Mouse (Mus musculus) heart, postnatal 25 days (tissue): ENCODE results near the gene Slc22a23. TPM values are rescaled to one million over a fixed set of nuclear protein-coding genes. Genes with fewer than 3 reads are reported as not detected.

Experiments
- DNase-seq: peaks from one replicate; pipeline ENCODE4 v3.0.0; 2022; ENCODE audit warnings: low spot score
- intact Hi-C: fragments of 180-260 bp; cut with DNase I; formaldehyde crosslinking; loops from one replicate; pipeline ENCODE4 v1.15.1; 2025
- total RNA-seq, 2 experiments: library from RNA; stranded (reverse); gene quantifications; 2 replicates each; pipeline ENCODE4 v1.2.3; 2021

Slc22a23 gene
- total RNA-seq, 2 experiments from 2014 or later: 8.6 to 10.7 TPM

DNA sequence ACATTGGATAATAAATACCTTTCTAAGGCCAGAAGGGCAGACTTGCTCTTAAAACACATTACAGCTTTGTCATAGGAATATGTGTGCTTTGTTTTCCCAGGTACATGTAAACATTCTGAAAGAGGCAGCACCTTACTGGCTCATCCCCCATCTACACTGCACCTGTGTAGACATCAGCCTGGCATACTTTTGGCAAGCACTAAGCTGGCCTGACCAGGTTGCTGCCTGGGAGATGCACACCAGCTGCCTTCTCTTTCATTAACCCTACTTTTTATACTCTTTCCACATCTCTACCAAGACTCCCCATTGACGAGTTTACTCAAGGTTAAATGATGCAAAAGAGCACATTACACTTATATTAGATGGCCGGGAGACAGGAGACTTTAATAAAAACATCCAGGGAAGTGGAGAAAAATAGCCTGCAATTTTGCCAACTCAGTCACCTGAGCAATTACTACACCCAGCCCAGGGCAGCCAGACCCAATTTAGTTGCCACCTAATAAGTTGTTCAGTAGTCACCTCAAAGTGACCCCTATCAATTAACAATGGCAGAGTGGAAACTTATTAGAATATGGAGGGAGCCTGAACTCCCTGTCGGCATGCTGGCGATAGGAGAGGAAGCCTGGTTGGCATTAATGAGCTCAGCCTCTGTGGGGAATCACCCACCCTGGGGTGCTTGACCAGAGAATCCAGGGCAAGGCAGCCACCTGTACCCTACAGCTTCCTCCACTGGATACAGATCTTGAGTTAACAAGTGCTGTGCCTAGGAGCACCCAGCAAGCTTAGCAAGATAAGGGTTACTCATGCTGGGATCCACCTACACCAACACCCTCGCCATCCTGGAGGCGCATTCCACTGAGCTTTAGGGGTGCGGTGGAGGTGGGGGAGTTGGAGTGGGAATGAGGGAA lies 37.0 kb downstream of the Slc22a23 start:
- intact Hi-C loops: no loop called here
- no peak for DNase-seq

- intact Hi-C loops: no loop called here
- no peak for DNase-seq
These were observed 38.9 kb downstream of the Slc22a23 start for GRCm38 (mm10) chr13:34305964-34306671.

DNA sequence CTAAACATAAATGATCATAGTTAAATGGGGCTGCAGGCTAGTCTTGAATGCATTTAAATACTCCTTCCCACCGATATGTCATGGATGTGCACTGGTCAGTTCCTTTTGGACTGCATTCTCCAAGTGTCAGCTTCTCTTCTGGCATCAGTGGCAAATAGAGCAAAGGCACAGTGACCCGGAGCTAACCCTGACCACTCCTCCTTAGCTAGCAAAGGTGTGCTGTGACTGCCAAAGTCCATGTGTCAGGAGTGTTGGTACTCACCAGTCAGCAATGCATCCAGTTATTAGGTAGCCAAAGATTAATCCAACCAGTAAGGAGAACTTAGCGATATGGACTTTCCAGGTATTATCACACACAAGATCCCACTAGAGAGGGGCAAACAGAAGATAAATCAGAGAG lies 40.1 kb downstream of the Slc22a23 start:
- no peak for DNase-seq
- intact Hi-C loops: no loop called here

GRCm38 (mm10) chr13:34303386-34304016 lies 41.5 kb downstream of the Slc22a23 start:
- intact Hi-C loops: no loop called here
- DNase-seq: no peak

- no peak for DNase-seq
These were observed 43.4 kb downstream of the Slc22a23 start for GRCm38 (mm10) chr13:34301585-34301984.

DNA sequence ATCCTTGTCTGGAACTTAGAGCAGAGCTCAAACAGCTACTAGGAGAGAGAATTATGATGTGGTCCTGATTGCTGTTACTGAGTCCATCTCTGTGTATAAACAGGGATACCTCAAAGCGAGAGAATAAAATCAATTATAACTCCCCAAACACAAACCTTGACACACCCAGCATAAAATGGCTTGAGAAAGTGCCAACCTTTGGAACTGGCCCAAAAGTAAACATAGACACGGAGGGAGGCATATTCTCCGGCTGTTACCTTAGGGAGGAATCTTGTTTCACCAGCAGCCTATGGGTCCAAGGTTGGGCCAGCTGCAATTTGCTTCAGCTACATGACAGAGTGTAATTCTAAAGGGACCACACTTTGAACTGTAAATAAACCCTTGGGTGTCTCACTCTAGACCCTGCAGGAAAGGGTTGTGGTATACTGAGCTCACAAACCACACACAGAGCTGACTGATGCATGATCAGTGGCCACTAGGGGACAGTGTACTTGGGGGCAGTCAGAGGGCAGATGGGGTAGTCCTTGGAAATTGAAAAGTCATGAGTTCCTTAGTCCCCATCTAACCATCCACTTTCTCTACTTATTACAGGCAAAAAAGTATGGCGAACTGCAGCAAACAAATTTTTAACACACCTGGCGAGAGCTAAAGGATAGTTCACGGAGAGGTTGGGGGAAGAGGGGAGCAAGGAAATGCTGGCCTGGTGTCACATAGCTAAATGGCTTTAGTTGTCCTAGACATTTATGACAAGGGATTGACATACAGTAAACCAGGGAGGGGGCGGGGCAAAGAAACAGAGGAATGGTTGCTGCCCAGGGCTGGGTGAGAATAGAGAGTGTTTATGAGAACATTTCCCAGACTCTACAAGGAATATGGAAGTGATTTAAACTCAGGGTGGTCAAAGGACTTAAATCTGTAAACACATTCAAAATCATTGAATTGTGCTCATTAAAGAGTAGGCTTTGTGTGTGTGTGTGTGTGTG lies 45.3 kb downstream of the Slc22a23 start:
- intact Hi-C loops: no loop called here
- DNase-seq: no peak

More at GRCm38 (mm10) chr13:34301585-34301984, 43.4 kb downstream of the Slc22a23 start:
- intact Hi-C loops: no loop called here

- no peak for DNase-seq
- intact Hi-C loops: no loop called here
These were observed 46.3 kb downstream of the Slc22a23 start for GRCm38 (mm10) chr13:34298674-34299073.

DNA sequence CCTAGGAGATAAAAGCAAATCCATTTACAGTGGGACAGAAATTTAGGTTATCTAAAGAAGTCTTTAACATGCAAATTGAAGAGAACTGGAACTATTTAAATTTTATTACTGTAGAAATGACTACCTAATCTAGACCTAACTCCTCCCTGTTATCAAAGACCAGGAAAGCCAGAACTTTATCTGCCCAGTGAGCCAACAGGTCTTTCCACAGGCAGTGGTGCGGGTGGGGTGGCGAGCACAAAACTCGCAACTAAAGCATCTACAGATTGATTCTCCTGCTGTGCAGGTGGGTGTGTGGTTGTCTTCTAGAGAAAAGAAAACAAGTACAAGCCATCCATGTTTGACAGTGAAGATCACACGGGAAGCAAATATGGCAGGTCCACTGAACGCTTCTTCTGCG lies 46.9 kb downstream of the Slc22a23 start:
- intact Hi-C loops: no loop called here
- no peak for DNase-seq

- DNase-seq: no peak
- intact Hi-C loops: no loop called here
These were observed 49.1 kb downstream of the Slc22a23 start for GRCm38 (mm10) chr13:34295787-34296435.

GRCm38 (mm10) chr13:34294212-34294611 lies 50.8 kb downstream of the Slc22a23 start:
- no peak for DNase-seq
- intact Hi-C loops: no loop called here

- intact Hi-C loops: no loop called here
- no peak for DNase-seq
These were observed 52.9 kb downstream of the Slc22a23 start for GRCm38 (mm10) chr13:34292042-34292441.

DNA sequence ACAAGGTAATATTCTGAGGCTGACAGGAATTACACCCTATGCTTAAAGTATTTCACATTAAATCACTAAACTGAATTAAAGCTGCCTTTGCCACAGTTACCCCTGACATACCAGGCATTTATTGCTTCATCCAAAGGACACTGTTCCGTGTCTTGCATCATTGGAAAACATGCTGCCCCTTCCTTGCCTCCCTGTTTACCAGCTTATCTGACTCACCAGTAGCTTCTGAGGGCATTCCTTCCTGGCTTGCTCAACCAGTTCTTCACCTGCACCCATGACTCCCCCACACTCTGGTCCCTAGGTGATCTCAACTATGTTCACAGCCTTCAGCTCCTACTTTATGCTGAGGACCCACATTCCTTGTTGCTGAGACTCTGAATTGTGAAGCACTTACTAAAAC lies 54.6 kb downstream of the Slc22a23 start:
- intact Hi-C loops: no loop called here
- no peak for DNase-seq

DNA sequence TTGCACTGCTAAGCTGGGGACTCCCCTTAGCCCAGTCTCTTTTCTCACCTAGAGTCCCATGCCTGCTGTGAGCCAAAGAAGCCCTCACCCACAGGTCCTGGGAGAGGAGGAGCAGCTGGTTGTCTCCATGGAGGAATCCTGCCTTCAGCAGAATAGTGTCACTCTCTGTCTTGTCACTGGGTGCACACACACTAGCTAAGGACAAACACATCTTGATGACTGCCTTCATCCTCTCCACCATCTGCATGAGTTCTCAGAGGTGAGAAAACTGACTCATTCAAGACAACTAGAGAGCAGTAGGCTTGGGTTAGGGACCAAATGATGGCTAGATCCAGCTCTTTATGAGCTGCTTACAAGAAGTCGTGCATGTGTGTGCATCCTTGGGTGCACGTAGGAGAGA lies 55.4 kb downstream of the Slc22a23 start:
- intact Hi-C loops: no loop called here
- DNase-seq: no peak

GRCm38 (mm10) chr13:34288129-34288528 lies 56.9 kb downstream of the Slc22a23 start:
- intact Hi-C loops: no loop called here

DNA sequence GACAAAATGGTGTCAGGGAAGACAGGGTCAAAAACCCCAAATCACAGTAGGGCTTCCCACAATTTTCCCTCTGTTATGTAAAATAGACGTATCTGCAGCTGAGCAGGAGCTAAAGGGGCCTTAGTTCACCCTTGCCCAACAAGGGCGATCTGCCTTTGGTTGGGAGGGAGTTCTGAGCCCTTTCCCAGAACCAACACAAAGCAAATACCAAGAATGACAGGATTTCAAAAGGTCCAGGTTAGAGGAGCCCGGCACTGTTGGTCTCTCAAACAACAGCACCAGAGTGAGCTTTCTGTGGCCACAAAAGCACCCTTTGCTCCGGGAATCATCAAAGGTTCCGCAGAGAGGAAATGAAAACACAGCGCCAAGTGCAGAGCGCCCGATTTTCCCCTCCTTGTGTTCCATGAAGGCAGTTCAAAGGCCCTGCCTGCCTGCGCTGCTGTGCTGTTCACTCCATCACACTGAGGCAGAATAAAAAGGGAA lies 57.3 kb downstream of the Slc22a23 start:
- intact Hi-C loops: no loop called here
- no peak for DNase-seq

More at GRCm38 (mm10) chr13:34288129-34288528, 56.9 kb downstream of the Slc22a23 start:
- no peak for DNase-seq

DNA sequence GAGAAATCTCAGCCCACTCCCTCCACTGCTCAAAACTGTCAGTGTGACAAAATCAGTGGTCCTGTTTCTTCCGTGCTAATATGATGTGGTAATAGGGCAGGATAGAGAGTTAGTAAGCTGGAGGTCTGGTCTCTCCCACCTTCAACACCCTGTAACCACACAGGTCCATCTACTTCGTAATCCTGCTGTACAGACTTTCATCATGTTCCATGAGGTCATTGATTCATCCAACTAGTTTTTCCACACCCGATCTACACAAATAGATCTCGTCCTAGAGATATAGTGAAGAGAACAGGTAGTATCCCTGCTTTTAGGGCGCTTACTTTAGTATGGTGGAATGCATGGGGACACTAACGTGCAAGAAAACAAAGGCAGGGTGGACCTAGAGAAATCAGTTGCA lies 63.6 kb downstream of the Slc22a23 start:
- no peak for DNase-seq
- intact Hi-C loops: no loop called here

GRCm38 (mm10) chr13:34278759-34279270 lies 66.2 kb downstream of the Slc22a23 start:
- intact Hi-C loops: no loop called here
- DNase-seq: no peak

DNA sequence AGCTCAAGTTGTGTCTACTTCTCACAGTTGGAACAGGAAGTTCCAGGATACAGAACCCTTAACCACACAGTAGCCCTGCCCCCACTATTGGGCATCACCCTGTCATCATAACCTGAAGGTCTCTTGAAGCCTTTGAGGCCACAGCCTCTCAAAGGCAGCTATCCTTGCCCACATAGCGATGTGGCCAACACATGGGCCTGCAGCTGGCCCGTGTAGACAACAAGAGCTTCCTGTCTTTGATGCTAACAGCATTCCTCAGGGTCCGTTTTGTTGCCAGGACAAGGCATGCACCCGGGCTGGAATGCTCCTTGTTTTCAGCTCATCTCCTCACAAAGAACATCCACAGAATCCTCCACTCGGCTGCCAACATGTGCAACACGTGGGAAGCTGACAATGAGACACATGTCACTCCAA lies 66.7 kb downstream of the Slc22a23 start:
- intact Hi-C loops: no loop called here
- no peak for DNase-seq

- intact Hi-C loops: no loop called here
- no peak for DNase-seq
These were observed 67.4 kb downstream of the Slc22a23 start for GRCm38 (mm10) chr13:34277611-34278010.
